Mouse (Mus musculus) megakaryocyte, embryonic 14.5 days (primary cell): ENCODE measurements around the gene Tmem43. TPM values are rescaled to one million over a fixed set of nuclear protein-coding genes. Genes with fewer than 3 reads are reported as not detected.

ENCODE experiments used
- H3K27me3 ChIP-seq: replicated peaks from 2 replicates; pipeline ENCODE3; 2012; ENCODE audit warnings: inconsistent platforms
- H3K36me3 ChIP-seq: replicated peaks from 2 replicates; pipeline ENCODE3; 2012; ENCODE audit warnings: low read length, inconsistent platforms, mixed read lengths
- H3K4me1 ChIP-seq: 2 replicates; pipeline ENCODE4 v1.6.1; 2012; ENCODE audit warnings: inconsistent platforms
- H3K4me3 ChIP-seq: replicated peaks from 2 replicates; pipeline ENCODE3; 2012; ENCODE audit warnings: moderate library complexity, mild to moderate bottlenecking, inconsistent platforms
- H3K9me3 ChIP-seq: 2 replicates; pipeline ENCODE4 v1.6.1; 2012; ENCODE audit warnings: inconsistent platforms
- FLI1 ChIP-seq: IDR thresholded peaks from 2 replicates; pipeline ENCODE4 v1.6.1; 2012; ENCODE audit warnings: low read length, inconsistent platforms, mixed read lengths
- GATA1 ChIP-seq: IDR thresholded peaks from 3 replicates; pipeline ENCODE4 v1.6.1; 2012; ENCODE audit warnings: mixed read lengths, low read length, inconsistent platforms, borderline replicate concordance
- polyA plus RNA-seq: library from polyadenylated mRNA; stranded (reverse); fragments of >175 nt; gene quantifications from 2 replicates; pipeline ENCODE4 v1.2.3, GENCODE M21; 2012; ENCODE audit warnings: low replicate concordance; ENCODE audit not compliant: insufficient read depth

Tmem43 gene
- polyA plus RNA-seq, 1 experiment: 3.9 TPM

- no peak for TF ChIP-seq GATA1
- no peak for TF ChIP-seq FLI1
- Histone ChIP-seq H3K27me3 (peaks cover 18% of the 10 kb centered on the region), H3K4me1 (peaks cover 4% of the 10 kb centered on the region), H3K36me3 (peaks cover 26% of the 10 kb centered on the region), H3K9me3 (no peaks in the 10 kb centered on the region), H3K4me3 (no peak overlapping the region)
Observed at GRCm38 (mm10) chr6:91531276-91531675, 57.8 kb downstream of the Tmem43 start.

- peaks cover 22% of the 10 kb centered on the region for H3K27me3 ChIP-seq
- peaks cover under 1% of the 10 kb centered on the region; the same call in 1 of the 2 replicates for H3K4me1 ChIP-seq
- H3K4me3 ChIP-seq: no peak overlapping the region
- H3K36me3 ChIP-seq: peaks cover 20% of the 10 kb centered on the region
- TF ChIP-seq GATA1 (no peak), FLI1 (no peak)
- no peaks in the 10 kb centered on the region for H3K9me3 ChIP-seq
Observed at GRCm38 (mm10) chr6:91532661-91533060, 59.2 kb downstream of the Tmem43 start.

- Histone ChIP-seq H3K27me3 (peaks cover 27% of the 10 kb centered on the region), H3K9me3 (no peaks in the 10 kb centered on the region), H3K4me1 (no peaks in the 10 kb centered on the region), H3K36me3 (peaks cover 13% of the 10 kb centered on the region), H3K4me3 (no peak overlapping the region)
- TF ChIP-seq GATA1 (no peak), FLI1 (no peak)
Observed at GRCm38 (mm10) chr6:91533359-91533758, 59.9 kb downstream of the Tmem43 start.

DNA sequence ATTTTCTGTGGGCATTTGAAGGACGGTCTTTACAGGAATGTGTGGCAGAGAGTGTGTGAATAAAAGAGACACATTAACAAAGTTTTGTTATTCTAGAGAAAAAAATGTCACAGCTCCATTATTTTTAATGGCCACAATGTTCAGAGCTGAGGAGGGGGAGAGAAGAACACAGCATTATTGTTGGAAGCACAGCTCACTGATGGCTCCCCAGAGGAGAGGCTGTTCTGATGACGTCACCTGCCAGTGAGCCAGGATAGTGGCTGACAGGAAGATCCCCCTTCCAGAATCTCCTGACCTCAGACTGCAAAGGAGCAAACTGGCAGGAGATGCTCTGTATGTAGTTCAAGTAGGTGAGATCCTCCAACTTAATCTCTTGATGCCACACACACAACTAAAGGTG lies 60.3 kb downstream of the Tmem43 start:
- Histone ChIP-seq H3K4me3 (no peak overlapping the region), H3K27me3 (peaks cover 29% of the 10 kb centered on the region), H3K4me1 (no peaks in the 10 kb centered on the region), H3K9me3 (no peaks in the 10 kb centered on the region), H3K36me3 (peaks cover 9% of the 10 kb centered on the region)
- TF ChIP-seq GATA1 (no peak), FLI1 (no peak)

GRCm38 (mm10) chr6:91534268-91534667 lies 60.8 kb downstream of the Tmem43 start:
- no peaks in the 10 kb centered on the region for H3K9me3 ChIP-seq
- peaks cover 5% of the 10 kb centered on the region for H3K36me3 ChIP-seq
- no peak overlapping the region for H3K4me3 ChIP-seq
- no peaks in the 10 kb centered on the region for H3K4me1 ChIP-seq
- TF ChIP-seq GATA1: no peak
- no peak for TF ChIP-seq FLI1
- peaks cover 32% of the 10 kb centered on the region for H3K27me3 ChIP-seq

DNA sequence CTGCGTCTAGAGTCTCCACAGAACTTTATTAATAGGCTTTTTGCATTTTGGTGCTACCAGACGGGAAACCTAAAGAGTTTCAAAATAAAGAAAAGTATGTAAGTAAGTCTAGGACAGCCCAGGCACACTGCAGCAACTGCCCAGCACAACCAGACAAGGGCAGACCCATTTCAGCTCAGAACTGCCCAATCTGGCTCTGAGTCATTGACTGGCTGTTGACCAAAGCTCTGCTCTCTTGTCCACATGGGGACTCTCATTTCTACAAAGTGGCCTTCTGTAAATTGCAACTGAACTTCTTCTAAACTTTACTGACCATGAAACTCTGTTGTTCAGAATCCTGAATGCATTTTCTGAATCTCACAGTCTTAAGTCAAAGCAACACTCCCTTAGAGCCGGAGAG lies 61.7 kb downstream of the Tmem43 start:
- Histone ChIP-seq H3K4me3 (no peak overlapping the region), H3K4me1 (no peaks in the 10 kb centered on the region), H3K9me3 (no peaks in the 10 kb centered on the region), H3K36me3 (no peaks in the 10 kb centered on the region), H3K27me3 (peaks cover 37% of the 10 kb centered on the region)
- TF ChIP-seq GATA1: no peak
- no peak for TF ChIP-seq FLI1

DNA sequence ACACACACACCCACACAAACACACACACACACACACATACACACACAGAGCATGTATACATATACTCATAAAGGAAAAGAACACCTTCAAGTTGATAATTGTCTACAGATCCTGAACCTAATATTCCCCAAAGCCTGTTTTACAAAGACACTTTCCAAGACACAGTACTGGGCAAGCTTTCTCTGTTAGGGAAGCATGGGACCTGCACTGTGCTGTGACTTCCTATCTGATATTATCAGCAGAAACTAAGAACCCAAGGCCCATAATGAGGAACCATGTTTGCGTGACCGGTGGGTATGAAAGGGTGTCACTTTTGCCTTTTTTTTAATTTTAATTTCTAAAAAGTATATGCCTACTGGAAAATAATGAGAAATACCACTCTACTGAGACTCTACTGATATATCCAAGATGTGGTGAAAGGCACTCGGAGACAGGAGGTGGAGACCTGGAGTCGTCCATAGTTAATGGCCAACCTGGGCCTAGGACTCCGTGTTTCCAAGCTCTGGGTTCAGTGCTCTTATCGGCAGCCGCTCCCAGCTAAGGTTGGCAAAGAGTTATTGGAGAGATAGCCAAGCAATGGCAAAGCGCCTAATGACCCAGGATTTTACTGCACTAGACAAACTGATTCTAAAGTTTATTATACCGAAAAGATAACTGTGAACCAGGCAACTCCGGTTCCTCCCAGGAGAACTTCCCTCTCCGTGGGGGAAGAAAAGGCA lies 62.7 kb downstream of the Tmem43 start:
- H3K36me3 ChIP-seq: no peaks in the 10 kb centered on the region
- no peak overlapping the region for H3K4me3 ChIP-seq
- peaks cover 38% of the 10 kb centered on the region for H3K27me3 ChIP-seq
- TF ChIP-seq GATA1 (no peak), FLI1 (no peak)
- H3K4me1 ChIP-seq: peaks cover 5% of the 10 kb centered on the region
- no peaks in the 10 kb centered on the region for H3K9me3 ChIP-seq

Other genes starting within 250 kb of the Tmem43 start
- gene Wnt7a, start 62.3 kb upstream of the Tmem43 start, polyA plus RNA-seq: not detected in 2 replicates
- 0.79 and 6.6 TPM in 2 replicates for gene Chchd4, start 157 bp upstream of the Tmem43 start, polyA plus RNA-seq
- gene Xpc, start 42.2 kb downstream of the Tmem43 start, polyA plus RNA-seq: 0.45 and 3.5 TPM in 2 replicates
- gene Lsm3, start 42.2 kb downstream of the Tmem43 start, polyA plus RNA-seq: 10.3 TPM in 1 of 2 replicates, not detected in the other
- 20.6 and 27.7 TPM in 2 replicates for gene Slc6a6, start 210.3 kb downstream of the Tmem43 start, polyA plus RNA-seq